Mouse (Mus musculus): ENCODE measurements around the gene Mgrn1. TPM values are rescaled to one million over a fixed set of nuclear protein-coding genes. Genes with fewer than 3 reads are reported as not detected.

Gene Mgrn1
- polyA plus RNA-seq, 1 experiment from 2014 or later: 79.3 TPM

- H3K36me3 ChIP-seq (ENCODE audit: control insufficient read depth, insufficient read depth, low read length): no peaks in the 10 kb centered on the region
- H3K27ac ChIP-seq (replicated peaks; ENCODE audit: low read depth, low read length): no peak overlapping the region
- H3K4me1 ChIP-seq (ENCODE audit: control insufficient read depth, insufficient read depth, low read length): no peaks in the 10 kb centered on the region
- no peak overlapping the region for H3K4me3 ChIP-seq (ENCODE audit: low read depth, low read length)
- ATAC-seq (ENCODE audit: insufficient number of reproducible peaks, low FRiP score, low TSS enrichment, low read depth): no peak
- WGBS: 87% methylated on average over 6 of the region's 6 CpGs
- H3K4me2 ChIP-seq (ENCODE audit: low read depth, severe bottlenecking): no peak overlapping the region
- no peaks in the 10 kb centered on the region for H3K27me3 ChIP-seq (ENCODE audit: control insufficient read depth, insufficient read depth, low read length)
- H3K9me3 ChIP-seq (ENCODE audit: control insufficient read depth, low read length): no peaks in the 10 kb centered on the region
- DNase-seq (ENCODE audit: low spot score): no peak
- no peak overlapping the region for H3K9ac ChIP-seq (ENCODE audit: low read length)
These were observed 12.8 kb downstream of the Mgrn1 start for GRCm38 (mm10) chr16:4898881-4899280.

GRCm38 (mm10) chr16:4899711-4900110 is 13.7 kb downstream of the Mgrn1 start:
- WGBS: 88% methylated on average over 2 of the region's 2 CpGs
- Histone ChIP-seq H3K4me1 (ENCODE audit: control insufficient read depth, insufficient read depth, low read length) (no peaks in the 10 kb centered on the region), H3K36me3 (ENCODE audit: control insufficient read depth, insufficient read depth, low read length) (no peaks in the 10 kb centered on the region), H3K4me2 (ENCODE audit: low read depth, severe bottlenecking) (no peak overlapping the region), H3K27me3 (ENCODE audit: control insufficient read depth, insufficient read depth, low read length) (no peaks in the 10 kb centered on the region), H3K27ac (replicated peaks; ENCODE audit: low read depth, low read length) (no peak overlapping the region), H3K9ac (ENCODE audit: low read length) (no peak overlapping the region), H3K4me3 (ENCODE audit: low read depth, low read length) (no peak overlapping the region), H3K9me3 (ENCODE audit: control insufficient read depth, low read length) (no peaks in the 10 kb centered on the region)
- ATAC-seq (ENCODE audit: insufficient number of reproducible peaks, low FRiP score, low TSS enrichment, low read depth): no peak
- no peak for DNase-seq (ENCODE audit: low spot score)

GRCm38 (mm10) chr16:4901167-4901566 is 15.1 kb downstream of the Mgrn1 start:
- Histone ChIP-seq H3K36me3 (ENCODE audit: control insufficient read depth, insufficient read depth, low read length) (no peaks in the 10 kb centered on the region), H3K4me2 (ENCODE audit: low read depth, severe bottlenecking) (no peak overlapping the region), H3K9ac (ENCODE audit: low read length) (no peak overlapping the region), H3K4me3 (ENCODE audit: low read depth, low read length) (no peak overlapping the region), H3K27ac (replicated peaks; ENCODE audit: low read depth, low read length) (no peak overlapping the region), H3K9me3 (ENCODE audit: control insufficient read depth, low read length) (no peaks in the 10 kb centered on the region), H3K4me1 (ENCODE audit: control insufficient read depth, insufficient read depth, low read length) (no peaks in the 10 kb centered on the region), H3K27me3 (ENCODE audit: control insufficient read depth, insufficient read depth, low read length) (no peaks in the 10 kb centered on the region)
- DNase-seq (ENCODE audit: low spot score): no peak
- WGBS: 67% methylated on average over 7 of the region's 7 CpGs
- ATAC-seq (ENCODE audit: insufficient number of reproducible peaks, low FRiP score, low TSS enrichment, low read depth): no peak

GRCm38 (mm10) chr16:4902390-4902789 is 16.3 kb downstream of the Mgrn1 start:
- H3K4me3 ChIP-seq (ENCODE audit: low read depth, low read length): no peak overlapping the region
- H3K9ac ChIP-seq (ENCODE audit: low read length): no peak overlapping the region
- no peak overlapping the region for H3K4me2 ChIP-seq (ENCODE audit: low read depth, severe bottlenecking)
- H3K27ac ChIP-seq (replicated peaks; ENCODE audit: low read depth, low read length): no peak overlapping the region
- H3K4me1 ChIP-seq (ENCODE audit: control insufficient read depth, insufficient read depth, low read length): no peaks in the 10 kb centered on the region
- H3K9me3 ChIP-seq (ENCODE audit: control insufficient read depth, low read length): no peaks in the 10 kb centered on the region
- WGBS: 93% methylated on average over 2 of the region's 2 CpGs
- DNase-seq (ENCODE audit: low spot score) (no peak), ATAC-seq (ENCODE audit: insufficient number of reproducible peaks, low FRiP score, low TSS enrichment, low read depth) (no peak)
- H3K36me3 ChIP-seq (ENCODE audit: control insufficient read depth, insufficient read depth, low read length): 0 out of 2 replicates have a peak, but pooled peaks cover under 1% of the 10 kb centered on the region
- no peaks in the 10 kb centered on the region for H3K27me3 ChIP-seq (ENCODE audit: control insufficient read depth, insufficient read depth, low read length)

- Histone ChIP-seq H3K27ac (replicated peaks; ENCODE audit: low read depth, low read length) (no peak overlapping the region), H3K4me1 (ENCODE audit: control insufficient read depth, insufficient read depth, low read length) (no peaks in the 10 kb centered on the region)
- 81% methylated on average over 6 of the region's 6 CpGs for WGBS
These were observed 17.5 kb downstream of the Mgrn1 start for GRCm38 (mm10) chr16:4903491-4904102.

GRCm38 (mm10) chr16:4904878-4905277 is 18.8 kb downstream of the Mgrn1 start:
- WGBS: 86% methylated on average over 3 of the region's 3 CpGs
- Histone ChIP-seq H3K9ac (ENCODE audit: low read length) (no peak overlapping the region), H3K9me3 (ENCODE audit: control insufficient read depth, low read length) (no peaks in the 10 kb centered on the region)

More at GRCm38 (mm10) chr16:4903491-4904102, 17.5 kb downstream of the Mgrn1 start:
- no peak for ATAC-seq (ENCODE audit: insufficient number of reproducible peaks, low FRiP score, low TSS enrichment, low read depth)
- no peak overlapping the region for H3K4me3 ChIP-seq (ENCODE audit: low read depth, low read length)
- H3K9ac ChIP-seq (ENCODE audit: low read length): no peak overlapping the region
- DNase-seq (ENCODE audit: low spot score): no peak
- no peaks in the 10 kb centered on the region for H3K9me3 ChIP-seq (ENCODE audit: control insufficient read depth, low read length)
- 0 out of 2 replicates have a peak, but pooled peaks cover 2% of the 10 kb centered on the region for H3K36me3 ChIP-seq (ENCODE audit: control insufficient read depth, insufficient read depth, low read length)
- no peaks in the 10 kb centered on the region for H3K27me3 ChIP-seq (ENCODE audit: control insufficient read depth, insufficient read depth, low read length)
- H3K4me2 ChIP-seq (ENCODE audit: low read depth, severe bottlenecking): no peak overlapping the region

GRCm38 (mm10) chr16:4905591-4905990 is 19.5 kb downstream of the Mgrn1 start:
- 9% methylated on average over 1 of the region's 1 CpGs for WGBS
- no peaks in the 10 kb centered on the region for H3K4me1 ChIP-seq (ENCODE audit: control insufficient read depth, insufficient read depth, low read length)
- H3K27me3 ChIP-seq (ENCODE audit: control insufficient read depth, insufficient read depth, low read length): no peaks in the 10 kb centered on the region
- H3K9me3 ChIP-seq (ENCODE audit: control insufficient read depth, low read length): no peaks in the 10 kb centered on the region
- no peak overlapping the region for H3K4me2 ChIP-seq (ENCODE audit: low read depth, severe bottlenecking)
- H3K36me3 ChIP-seq (ENCODE audit: control insufficient read depth, insufficient read depth, low read length): peaks cover 4% of the 10 kb centered on the region; the same call in 1 of the 2 replicates
- H3K4me3 ChIP-seq (ENCODE audit: low read depth, low read length): no peak overlapping the region
- DNase-seq (ENCODE audit: low spot score): no peak
- no peak overlapping the region for H3K9ac ChIP-seq (ENCODE audit: low read length)
- no peak for ATAC-seq (ENCODE audit: insufficient number of reproducible peaks, low FRiP score, low TSS enrichment, low read depth)
- no peak overlapping the region for H3K27ac ChIP-seq (replicated peaks; ENCODE audit: low read depth, low read length)

More at GRCm38 (mm10) chr16:4904878-4905277, 18.8 kb downstream of the Mgrn1 start:
- Histone ChIP-seq H3K4me3 (ENCODE audit: low read depth, low read length) (no peak overlapping the region), H3K4me2 (ENCODE audit: low read depth, severe bottlenecking) (no peak overlapping the region), H3K27ac (replicated peaks; ENCODE audit: low read depth, low read length) (no peak overlapping the region), H3K36me3 (ENCODE audit: control insufficient read depth, insufficient read depth, low read length) (0 out of 2 replicates have a peak, but pooled peaks cover 4% of the 10 kb centered on the region), H3K27me3 (ENCODE audit: control insufficient read depth, insufficient read depth, low read length) (no peaks in the 10 kb centered on the region), H3K4me1 (ENCODE audit: control insufficient read depth, insufficient read depth, low read length) (no peaks in the 10 kb centered on the region)
- no peak for DNase-seq (ENCODE audit: low spot score)
- ATAC-seq (ENCODE audit: insufficient number of reproducible peaks, low FRiP score, low TSS enrichment, low read depth): no peak

- no peak for DNase-seq (ENCODE audit: low spot score)
- Histone ChIP-seq H3K9me3 (ENCODE audit: control insufficient read depth, low read length) (no peaks in the 10 kb centered on the region), H3K4me1 (ENCODE audit: control insufficient read depth, insufficient read depth, low read length) (no peaks in the 10 kb centered on the region), H3K4me3 (ENCODE audit: low read depth, low read length) (no peak overlapping the region), H3K27me3 (ENCODE audit: control insufficient read depth, insufficient read depth, low read length) (no peaks in the 10 kb centered on the region), H3K36me3 (ENCODE audit: control insufficient read depth, insufficient read depth, low read length) (peaks cover 10% of the 10 kb centered on the region), H3K27ac (replicated peaks; ENCODE audit: low read depth, low read length) (no peak overlapping the region), H3K4me2 (ENCODE audit: low read depth, severe bottlenecking) (no peak overlapping the region), H3K9ac (ENCODE audit: low read length) (no peak overlapping the region)
- ATAC-seq (ENCODE audit: insufficient number of reproducible peaks, low FRiP score, low TSS enrichment, low read depth): no peak
These were observed 20.5 kb downstream of the Mgrn1 start for GRCm38 (mm10) chr16:4906559-4906958.

GRCm38 (mm10) chr16:4907386-4907785 is 21.3 kb downstream of the Mgrn1 start:
- 78% methylated on average over 2 of the region's 2 CpGs for WGBS
- H3K4me2 ChIP-seq (ENCODE audit: low read depth, severe bottlenecking): no peak overlapping the region
- no peaks in the 10 kb centered on the region for H3K9me3 ChIP-seq (ENCODE audit: control insufficient read depth, low read length)
- no peaks in the 10 kb centered on the region for H3K4me1 ChIP-seq (ENCODE audit: control insufficient read depth, insufficient read depth, low read length)
- no peak overlapping the region for H3K9ac ChIP-seq (ENCODE audit: low read length)
- H3K27ac ChIP-seq (replicated peaks; ENCODE audit: low read depth, low read length): no peak overlapping the region
- H3K36me3 ChIP-seq (ENCODE audit: control insufficient read depth, insufficient read depth, low read length): peaks cover 14% of the 10 kb centered on the region
- ATAC-seq (ENCODE audit: insufficient number of reproducible peaks, low FRiP score, low TSS enrichment, low read depth) (no peak), DNase-seq (ENCODE audit: low spot score) (no peak)
- no peak overlapping the region for H3K4me3 ChIP-seq (ENCODE audit: low read depth, low read length)
- no peaks in the 10 kb centered on the region for H3K27me3 ChIP-seq (ENCODE audit: control insufficient read depth, insufficient read depth, low read length)

Measured in limb, embryonic 11.5 days (tissue).